Comparison of ENCODE assay signal across 8 mouse cellular contexts in genomic region chr1:135811016-135811646, GRCm38 (mm10). TPM values are rescaled to one million over a fixed set of nuclear protein-coding genes. Genes with fewer than 3 reads are reported as not detected.
DNase-seq lines count a peak whose midpoint lies in the region; ATAC-seq and TF ChIP-seq lines count a peak whose summit lies in the region.
"Had no signal": no experiment of that assay in that cellular context is flagged by ENCODE, and none has a peak within 500 bp of the region (broad histone marks: within the 10 kb centered on the region; RNA-seq: fewer than 3 reads in every experiment).

No protein-coding gene starts in this region.

- no peaks in the 10 kb centered on the region for H3K36me3 ChIP-seq in midbrain, embryonic 13.5 days

- 0 out of 2 replicates have a peak overlapping the region, but pooled peaks have one; percentile 10 for H3K9ac ChIP-seq in midbrain, embryonic 13.5 days (replicated peaks)

- 0 out of 2 replicates have a peak, but pooled peaks cover 3% of the 10 kb centered on the region for H3K4me1 ChIP-seq in midbrain, embryonic 13.5 days (replicated peaks)

- H3K4me2 ChIP-seq in midbrain, embryonic 13.5 days (replicated peaks), result no peak overlapping the region

- ATAC-seq in activated CD4-positive, CD25-positive, alpha-beta regulatory T cell, adult 4 months, result peak; percentile 44
- ATAC-seq in midbrain, embryonic 13.5 days, result peak; percentile 59

- H3K9me3 ChIP-seq in midbrain, embryonic 13.5 days, result no peaks in the 10 kb centered on the region
- H3K9me3 ChIP-seq: megakaryocyte, embryonic 14.5 days had no signal

- H3K4me3 ChIP-seq in left cerebral cortex, adult 2 months, result no peak overlapping the region
- no peak overlapping the region for H3K4me3 ChIP-seq in midbrain, embryonic 13.5 days (replicated peaks)
- H3K4me3 ChIP-seq: megakaryocyte, embryonic 14.5 days had no signal

- peaks cover 3% of the 10 kb centered on the region for H3K27me3 ChIP-seq in midbrain, embryonic 13.5 days

- intact Hi-C loops in gastrocnemius, postnatal 14 days (cut with DNase I; ENCODE audit: low total_unique reads), result no loop called here
- intact Hi-C loops in left cerebral cortex, adult 2 months (cut with DNase I), result loop anchor here (1.0 kb wide), 1 partner anchor 18 kb away; no protein-coding TSS in a partner anchor

- no peak overlapping the region for H3K27ac ChIP-seq in left cerebral cortex, adult 2 months
- no peak overlapping the region for H3K27ac ChIP-seq in midbrain, embryonic 13.5 days

- TF ChIP-seq CTCF in left cerebral cortex, adult 2 months (IDR thresholded peaks at IDR 0.05), result peak; percentile 100

- WGBS in midbrain, embryonic 13.5 days, result 27% methylated on average over 7 of the region's 7 CpGs

- DNase-seq in cerebellum, postnatal 14 days, result peak; percentile 89 to 94
- peak; percentile 78 for DNase-seq in gastrocnemius, postnatal 14 days
- DNase-seq in induced T-regulatory cell, adult 2 months (ENCODE audit: low read depth), result peak; percentile 85
- peak; percentile 75 to 85 for DNase-seq in left cerebral cortex, adult 2 months (ENCODE audit: extremely low spot score in 1 of 2, low spot score in 2 of 2)
- peak; percentile 62 for DNase-seq in spleen, adult 12 weeks (ENCODE audit: low spot score)

RNA-seq across cellular contexts. Expression of gene Lad1, which starts 7.3 kb away (rescaled TPM):
- polyA plus RNA-seq in activated CD4-positive, CD25-positive, alpha-beta regulatory T cell, adult 4 months (2017; shearing (Covaris generic)), result 10 to 100 TPM in 1 of 2 experiments, 1 to 10 TPM in 1; 7.8 to 12.4 TPM
- total RNA-seq in gastrocnemius, postnatal 14 days (2021), result under 1 TPM; 0.16 to 0.22 TPM
- total RNA-seq in left cerebral cortex, adult 2 months (2021), result under 1 TPM; 0.95 to 0.98 TPM
- 0.36 and 0.37 TPM in 2 replicates for polyA plus RNA-seq in midbrain, embryonic 13.5 days (2015; fragmentation: Nextera tagmentation; extraction: Ambion mirVana)

RNA-seq across cellular contexts. Expression of gene Tnnt2, which starts 25.0 kb away (rescaled TPM):
- under 1 TPM; 0.46 to 0.83 TPM for polyA plus RNA-seq in activated CD4-positive, CD25-positive, alpha-beta regulatory T cell, adult 4 months (2017; shearing (Covaris generic))
- total RNA-seq in gastrocnemius, postnatal 14 days (2021), result 10 to 100 TPM; 22.8 to 27.9 TPM
- total RNA-seq in left cerebral cortex, adult 2 months (2021), result 1 to 10 TPM; 7.5 to 8.9 TPM
- 0.26 and 0.55 TPM in 2 replicates for polyA plus RNA-seq in midbrain, embryonic 13.5 days (2015; fragmentation: Nextera tagmentation; extraction: Ambion mirVana)

RNA-seq across cellular contexts. Expression of gene Tnni1, which starts 31.9 kb away (rescaled TPM):
- not detected for polyA plus RNA-seq in activated CD4-positive, CD25-positive, alpha-beta regulatory T cell, adult 4 months (2017; shearing (Covaris generic))
- 100 to 1,000 TPM; 204 to 373 TPM for total RNA-seq in gastrocnemius, postnatal 14 days (2021)
- total RNA-seq in left cerebral cortex, adult 2 months (2021), result 1 to 10 TPM; 1.6 to 1.7 TPM
- 0.20 and 0.34 TPM in 2 replicates for polyA plus RNA-seq in midbrain, embryonic 13.5 days (2015; fragmentation: Nextera tagmentation; extraction: Ambion mirVana)

RNA-seq across cellular contexts. Expression of gene Phlda3, which starts 45.2 kb away (rescaled TPM):
- 1 to 10 TPM; 1.9 to 3.8 TPM for polyA plus RNA-seq in activated CD4-positive, CD25-positive, alpha-beta regulatory T cell, adult 4 months (2017; shearing (Covaris generic))
- total RNA-seq in gastrocnemius, postnatal 14 days (2021), result 10 to 100 TPM; 25.4 to 39.5 TPM
- 10 to 100 TPM; 18.2 to 20.0 TPM for total RNA-seq in left cerebral cortex, adult 2 months (2021)
- polyA plus RNA-seq in midbrain, embryonic 13.5 days (2015; fragmentation: Nextera tagmentation; extraction: Ambion mirVana), result 12.5 and 14.8 TPM in 2 replicates

Comparison
In these comparisons a context has a peak if more than half of its experiments do, and no peak if none do; other contexts are left out.
1. RNA of gene Tnni1, which starts 31.9 kb away (total RNA-seq): 204 to 373 TPM in gastrocnemius, postnatal 14 days; 1.6 to 1.7 TPM in left cerebral cortex, adult 2 months; every median in the first group is over 10 times any median in the second.
2. Peak in every context shown above with its lines, with median percentiles within 50 percentile points of each other: DNase-seq.